Mouse (Mus musculus) G1E (cell line): ENCODE measurements around the gene Slc6a12.

Experiments used
- CTCF ChIP-seq: IDR thresholded peaks from 2 replicates; pipeline ENCODE4 v1.5.1; 2012; ENCODE audit warnings: low read depth, low read length, inconsistent platforms, mixed read lengths
- GATA1 ChIP-seq: IDR thresholded peaks from 2 replicates; pipeline ENCODE4 v1.6.1; 2012; ENCODE audit warnings: borderline replicate concordance, low read length, inconsistent platforms, mixed read lengths
- TAL1 ChIP-seq: conservative IDR thresholded peaks from 2 replicates; pipeline ENCODE4 v1.6.1; 2012; ENCODE audit warnings: low read depth, low read length, inconsistent platforms, mixed read lengths

GRCm38 (mm10) chr6:121352276-121352675, 9.4 kb downstream of the Slc6a12 start:
- TF ChIP-seq CTCF (no peak), TAL1 (no peak), GATA1 (no peak)
